11 mouse cellular contexts compared by ENCODE assay signal in genomic region chr7:138217556-138218098, GRCm38 (mm10).
DNase-seq lines count a peak whose midpoint lies in the region; ATAC-seq and TF ChIP-seq lines count a peak whose summit lies in the region.
"Had no signal": no experiment of that assay in that cellular context is flagged by ENCODE, and none has a peak within 500 bp of the region (broad histone marks: within the 10 kb centered on the region; RNA-seq: fewer than 3 reads in every experiment).

No protein-coding gene starts in this region.

- H3K27ac ChIP-seq in kidney, adult 2 months (ENCODE audit: insufficient read depth, low read depth, low read length) = no peak overlapping the region
- H3K27ac ChIP-seq in lung, embryonic 14.5 days (ENCODE audit: low read depth) = no peak overlapping the region
- H3K27ac ChIP-seq in intestine, postnatal 0 days (ENCODE audit: low read depth, low read length) = no peak overlapping the region
- no peak overlapping the region for H3K27ac ChIP-seq in left cerebral cortex, adult 2 months
- H3K27ac ChIP-seq: neural tube, embryonic 12.5 days had no signal

- H3K4me3 ChIP-seq in kidney, adult 2 months (ENCODE audit: insufficient read depth, low read depth, low read length) = no peak overlapping the region
- H3K4me3 ChIP-seq in lung, embryonic 14.5 days (ENCODE audit: low read depth, low read length) = no peak overlapping the region
- H3K4me3 ChIP-seq in intestine, postnatal 0 days (ENCODE audit: low read depth, low read length) = no peak overlapping the region
- H3K4me3 ChIP-seq in left cerebral cortex, adult 2 months = no peak overlapping the region
- H3K4me3 ChIP-seq: neural tube, embryonic 12.5 days had no signal

- WGBS in kidney, adult 2 months = 51% methylated on average over 6 of the region's 6 CpGs
- 60% methylated on average over 6 of the region's 6 CpGs for WGBS in lung, embryonic 14.5 days
- WGBS in intestine, postnatal 0 days = 66% methylated on average over 6 of the region's 6 CpGs

- no peaks in the 10 kb centered on the region for H3K4me1 ChIP-seq in kidney, adult 2 months (ENCODE audit: control insufficient read depth, insufficient read depth, low read length)
- H3K4me1 ChIP-seq in lung, embryonic 14.5 days (ENCODE audit: insufficient read depth) = no peaks in the 10 kb centered on the region
- H3K4me1 ChIP-seq in intestine, postnatal 0 days (replicated peaks; ENCODE audit: control insufficient read depth, insufficient read depth, low read length) = no peaks in the 10 kb centered on the region

- intact Hi-C loops in left cerebral cortex, adult 2 months (cut with DNase I) = no loop called here
- intact Hi-C loops in heart, postnatal 36 days (cut with DNase I) = no loop called here

- TF ChIP-seq CTCF in kidney, adult 2 months (conservative IDR thresholded peaks at IDR 0.05; ENCODE audit: insufficient read depth, insufficient read length, low read depth, low read length) = no peak
- TF ChIP-seq CTCF in lung, embryonic 14.5 days (IDR thresholded peaks at IDR 0.05; ENCODE audit: low read depth) = no peak
- no peak for TF ChIP-seq CTCF in intestine, postnatal 0 days (IDR thresholded peaks at IDR 0.05; ENCODE audit: low read depth)
- TF ChIP-seq CTCF in left cerebral cortex, adult 2 months (IDR thresholded peaks at IDR 0.05) = no peak

- no peak overlapping the region for H3K4me2 ChIP-seq in lung, embryonic 14.5 days
- H3K4me2 ChIP-seq in intestine, postnatal 0 days (replicated peaks; ENCODE audit: low read depth) = no peak overlapping the region
- H3K4me2 ChIP-seq: neural tube, embryonic 12.5 days had no signal

- peak; percentile 58; the same call in 1 of the 2 replicates for ATAC-seq in lung, embryonic 14.5 days (ENCODE audit: insufficient read depth)
- no peak for ATAC-seq in intestine, postnatal 0 days

- DNase-seq in kidney, adult 2 months = peak; percentile 31
- DNase-seq in kidney, adult 9 months = no peak
- DNase-seq in ZHBTc4 (ENCODE audit: low read depth, low spot score) = peak; percentile 3
- peak; percentile 72 to 77 for DNase-seq in cerebellum, postnatal 10 days
- peak; percentile 8 for DNase-seq in lung, embryonic 14.5 days
- DNase-seq in left cerebral cortex, adult 2 months (ENCODE audit: extremely low spot score in 1 of 2, low spot score in 2 of 2) = no peak
- DNase-seq in heart, postnatal 36 days = no peak
- DNase-seq: adrenal gland, postnatal 10 days; midbrain, embryonic 14.5 days had no signal

- H3K36me3 ChIP-seq in kidney, adult 2 months (ENCODE audit: control insufficient read depth, insufficient read depth, low read length) = no peaks in the 10 kb centered on the region
- H3K36me3 ChIP-seq in lung, embryonic 14.5 days (ENCODE audit: insufficient read depth) = no peaks in the 10 kb centered on the region
- H3K36me3 ChIP-seq in intestine, postnatal 0 days (ENCODE audit: control insufficient read depth, insufficient read depth) = no peaks in the 10 kb centered on the region
- H3K36me3 ChIP-seq: neural tube, embryonic 12.5 days had no signal

- no peaks in the 10 kb centered on the region for H3K9me3 ChIP-seq in lung, embryonic 14.5 days (ENCODE audit: low read depth, low read length)
- H3K9me3 ChIP-seq in intestine, postnatal 0 days (ENCODE audit: control insufficient read depth) = no peaks in the 10 kb centered on the region
- H3K9me3 ChIP-seq: neural tube, embryonic 12.5 days had no signal

- no peak for TF ChIP-seq POLR2A in kidney, adult 2 months (IDR thresholded peaks at IDR 0.05; ENCODE audit: low read depth, low read length)

- no peak overlapping the region for H3K9ac ChIP-seq in lung, embryonic 14.5 days
- no peak overlapping the region for H3K9ac ChIP-seq in intestine, postnatal 0 days (ENCODE audit: low read depth, low read length)
- H3K9ac ChIP-seq: neural tube, embryonic 12.5 days had no signal

- H3K27me3 ChIP-seq in kidney, adult 2 months (replicated peaks; ENCODE audit: control insufficient read depth, insufficient read depth, low read length) = no peaks in the 10 kb centered on the region; the same call in 1 of the 2 replicates
- H3K27me3 ChIP-seq in lung, embryonic 14.5 days (ENCODE audit: insufficient read depth, low read length) = no peaks in the 10 kb centered on the region
- no peaks in the 10 kb centered on the region for H3K27me3 ChIP-seq in intestine, postnatal 0 days (replicated peaks; ENCODE audit: control insufficient read depth, insufficient read depth, low read length)
- H3K27me3 ChIP-seq: neural tube, embryonic 12.5 days had no signal

Comparison
In these comparisons a context has a peak if more than half of its experiments do, and no peak if none do; other contexts are left out.
1. DNase-seq: peak in kidney, adult 2 months (single experiment), ZHBTc4 (single experiment), cerebellum, postnatal 10 days (2 of 2) and lung, embryonic 14.5 days (single experiment); none in kidney, adult 9 months (single experiment), left cerebral cortex, adult 2 months (0 of 2) and heart, postnatal 36 days (0 of 2).